Mouse (Mus musculus) liver, embryonic 12.5 days (tissue): Measurements from ENCODE around the gene Dennd6a. TPM values are rescaled to one million over a fixed set of nuclear protein-coding genes. Genes with fewer than 3 reads are reported as not detected.
A peak's percentile ranks its signal among the peaks of the same experiment; 100 is the strongest.
"Not testable (repeated sequence)": the region's sequence is repeated elsewhere in the genome, so short reads cannot be mapped to it uniquely, and the experiment has no call there.

Experiments
- ATAC-seq: fragments of 200-750 bp; cut with Nextera tagmentation; 2 replicates; pipeline ENCODE4 v1.8.0; 2017; ENCODE audit warnings: moderate number of reproducible peaks, mild to moderate bottlenecking, moderate library complexity
- H3K27ac ChIP-seq: fragments of 300-500 bp; sonication (generic); 2 replicates; pipeline ENCODE4 v1.5.1; 2016; ENCODE audit warnings: mild to moderate bottlenecking
- H3K27me3 ChIP-seq: fragments of 300-500 bp; sonication (generic); replicated peaks from 2 replicates; pipeline ENCODE4 v1.6.1; 2016; ENCODE audit warnings: mild to moderate bottlenecking, moderate library complexity
- H3K36me3 ChIP-seq: fragments of 300-500 bp; sonication (generic); 2 replicates; pipeline ENCODE4 v1.6.1; 2016; ENCODE audit warnings: mild to moderate bottlenecking, moderate library complexity
- H3K4me1 ChIP-seq: fragments of 300-500 bp; sonication (generic); 2 replicates; pipeline ENCODE4 v1.6.1; 2016
- H3K4me2 ChIP-seq: fragments of 300-500 bp; sonication (generic); 2 replicates; pipeline ENCODE4 v1.6.1; 2016; ENCODE audit warnings: mild to moderate bottlenecking, moderate library complexity
- H3K4me3 ChIP-seq: fragments of 300-500 bp; sonication (generic); 2 replicates; pipeline ENCODE4 v1.5.1; 2016; ENCODE audit warnings: mild to moderate bottlenecking, moderate library complexity
- H3K9ac ChIP-seq: fragments of 300-500 bp; sonication (generic); 2 replicates; pipeline ENCODE4 v1.6.1; 2016; ENCODE audit warnings: mild to moderate bottlenecking, moderate library complexity
- H3K9me3 ChIP-seq: fragments of 300-500 bp; sonication (generic); replicated peaks from 2 replicates; pipeline ENCODE4 v1.6.1; 2016; ENCODE audit warnings: mild to moderate bottlenecking, moderate library complexity
- WGBS: fragments of 180-500 bp; shearing (Covaris S2); methylation state at CpG from one replicate; pipeline ENCODE4 v1.1.7; 2016; ENCODE audit not compliant: insufficient replicate concordance; 5-methylcytosine and 5-hydroxymethylcytosine counted together
- polyA plus RNA-seq: library from polyadenylated mRNA; unstranded; fragments of >200 nt; fragmentation: Nextera tagmentation; extraction: Ambion mirVana; gene quantifications from 2 replicates; pipeline ENCODE4 v1.2.1, GENCODE M21; 2016

Gene Dennd6a
- polyA plus RNA-seq, 1 experiment from 2014 or later = 19.3 TPM

DNA sequence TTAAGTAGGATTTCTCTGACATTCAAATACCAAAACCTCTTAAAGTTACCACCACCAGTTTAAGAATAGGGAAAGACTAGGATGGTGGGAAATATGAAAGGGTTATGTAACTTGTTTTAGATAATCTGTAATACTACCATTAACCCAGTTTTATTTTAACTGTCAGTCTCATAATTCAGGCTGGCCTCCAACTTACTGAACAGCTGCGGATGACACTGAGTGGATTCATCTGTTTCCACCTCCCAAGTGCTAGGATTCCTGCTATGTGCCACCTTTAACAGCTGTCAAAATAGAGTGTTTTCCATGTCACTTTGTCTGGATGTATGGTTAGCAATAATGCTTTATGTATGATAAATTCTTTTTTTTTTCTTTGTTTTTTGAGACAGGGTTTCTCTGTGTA lies 86.6 kb downstream of the Dennd6a start:
- no peak overlapping the region for H3K4me3 ChIP-seq
- no peak for ATAC-seq
- no peak overlapping the region for H3K27ac ChIP-seq
- 91% methylated on average over 1 of the region's 1 CpGs for WGBS
- H3K36me3 ChIP-seq = peaks cover 70% of the 10 kb centered on the region
- H3K27me3 ChIP-seq = no peaks in the 10 kb centered on the region
- no peak overlapping the region for H3K4me2 ChIP-seq
- H3K9me3 ChIP-seq = no peaks in the 10 kb centered on the region
- no peak overlapping the region for H3K9ac ChIP-seq
- peaks cover 11% of the 10 kb centered on the region for H3K4me1 ChIP-seq

DNA sequence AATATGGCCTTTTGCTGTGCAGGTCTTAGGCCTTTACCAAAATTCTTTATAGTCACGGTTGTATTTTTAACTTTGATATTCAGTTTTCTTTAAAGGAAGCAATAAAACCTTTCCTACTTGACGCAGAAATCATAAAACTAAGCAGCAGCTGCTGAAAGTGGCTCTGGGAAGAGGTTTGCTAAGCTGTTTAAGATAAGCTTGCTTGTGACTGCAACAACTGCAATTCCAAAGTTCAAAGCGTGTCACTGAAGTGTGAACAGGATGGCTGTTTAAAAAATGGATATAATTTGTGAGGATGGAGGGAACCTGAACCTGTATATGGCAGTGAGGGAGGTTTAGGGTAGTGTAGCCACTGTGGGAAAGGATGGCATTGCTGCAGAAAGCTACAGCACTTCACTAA lies 88.4 kb downstream of the Dennd6a start:
- H3K4me3 ChIP-seq = no peak overlapping the region
- 79% methylated on average over 3 of the region's 3 CpGs for WGBS
- H3K27me3 ChIP-seq = no peaks in the 10 kb centered on the region
- no peaks in the 10 kb centered on the region for H3K9me3 ChIP-seq
- no peak for ATAC-seq
- H3K4me2 ChIP-seq = no peak overlapping the region
- H3K4me1 ChIP-seq = peaks cover 25% of the 10 kb centered on the region
- no peak overlapping the region for H3K9ac ChIP-seq
- peaks cover 71% of the 10 kb centered on the region for H3K36me3 ChIP-seq
- H3K27ac ChIP-seq = peak overlapping the region; percentile 45; the same call in 1 of the 2 replicates

DNA sequence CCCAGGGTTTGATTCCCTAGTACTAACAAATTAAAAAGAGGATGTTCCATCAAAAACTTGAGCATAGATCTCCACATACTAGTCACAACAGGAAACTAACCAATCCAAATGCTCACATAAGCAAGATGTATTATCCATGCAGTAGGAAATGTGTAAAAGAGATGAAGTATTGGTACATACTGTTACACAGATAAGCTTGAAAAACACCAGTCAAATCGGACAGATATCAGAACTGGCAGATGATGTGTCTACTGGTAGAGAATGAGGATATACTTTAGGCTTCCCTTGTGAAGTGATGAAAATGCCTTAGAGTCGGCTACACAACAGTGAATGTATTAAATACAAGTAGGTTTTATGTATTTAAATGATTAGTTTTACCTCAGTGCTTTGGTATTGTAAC lies 88.8 kb downstream of the Dennd6a start:
- peaks cover 67% of the 10 kb centered on the region for H3K36me3 ChIP-seq
- peak; percentile 52; the same call in 1 of the 2 replicates for ATAC-seq

DNA sequence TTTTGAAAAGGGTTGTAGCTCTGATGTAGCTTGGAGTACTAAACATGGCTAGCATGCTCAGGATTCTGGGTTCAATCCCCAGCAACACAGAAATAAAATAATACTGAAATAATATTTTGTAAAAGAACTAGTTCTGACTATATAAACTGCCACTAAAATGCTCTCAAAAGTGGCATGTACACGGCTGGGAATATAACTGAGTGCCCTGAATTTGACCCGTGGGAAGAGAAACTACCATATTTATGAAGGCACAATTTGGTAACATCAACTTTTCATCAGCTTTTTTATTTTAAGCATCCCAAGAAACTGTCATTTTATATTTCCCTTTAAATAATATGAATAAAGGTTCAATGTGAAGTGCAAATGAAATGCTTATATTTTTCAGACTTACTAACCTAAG lies 90.2 kb downstream of the Dennd6a start:
- no peaks in the 10 kb centered on the region for H3K9me3 ChIP-seq
- peaks cover 56% of the 10 kb centered on the region for H3K36me3 ChIP-seq
- no peak overlapping the region for H3K9ac ChIP-seq
- H3K4me2 ChIP-seq = no peak overlapping the region
- no peak overlapping the region for H3K4me3 ChIP-seq
- 78% methylated on average over 2 of the region's 2 CpGs for WGBS
- H3K27me3 ChIP-seq = no peaks in the 10 kb centered on the region
- no peak for ATAC-seq
- no peak overlapping the region for H3K27ac ChIP-seq
- H3K4me1 ChIP-seq = peaks cover 35% of the 10 kb centered on the region

More for the DNA sequence above, 88.8 kb downstream of the Dennd6a start:
- no peak overlapping the region for H3K4me2 ChIP-seq
- peak overlapping the region; percentile 45; the same call in 1 of the 2 replicates for H3K27ac ChIP-seq
- no peaks in the 10 kb centered on the region for H3K27me3 ChIP-seq
- H3K9me3 ChIP-seq = no peaks in the 10 kb centered on the region
- no peak overlapping the region for H3K4me3 ChIP-seq
- WGBS = 45% methylated on average over 2 of the region's 2 CpGs
- H3K4me1 ChIP-seq = peaks cover 30% of the 10 kb centered on the region
- no peak overlapping the region for H3K9ac ChIP-seq

DNA sequence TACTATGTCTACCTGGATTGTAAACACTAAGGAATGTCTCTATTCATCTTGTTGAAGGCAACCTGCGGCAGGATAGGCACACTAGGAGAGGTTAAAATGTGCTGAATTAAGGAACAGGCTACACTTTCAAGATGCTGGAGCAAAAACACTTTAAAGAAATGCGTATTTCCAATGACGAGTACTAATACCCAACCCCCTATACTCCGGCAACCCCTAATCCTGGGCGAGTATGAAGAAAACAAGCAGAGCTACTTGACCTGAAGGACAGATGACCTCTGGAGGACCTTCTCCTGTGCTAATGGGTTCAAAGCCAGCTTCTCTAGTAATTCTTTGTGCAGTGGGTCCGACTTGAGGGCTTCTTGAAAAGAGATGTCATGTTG lies 94.3 kb downstream of the Dennd6a start:
- 8% methylated on average over 6 of the region's 6 CpGs for WGBS
- Histone ChIP-seq H3K36me3 (peaks cover 31% of the 10 kb centered on the region), H3K4me1 (peaks cover 50% of the 10 kb centered on the region), H3K27ac (peak overlapping the region; percentile 88), H3K9ac (peak overlapping the region; percentile 94), H3K4me3 (peak overlapping the region; percentile 97), H3K9me3 (no peaks in the 10 kb centered on the region), H3K27me3 (no peaks in the 10 kb centered on the region), H3K4me2 (peak overlapping the region; percentile 84)
- ATAC-seq = no peak

DNA sequence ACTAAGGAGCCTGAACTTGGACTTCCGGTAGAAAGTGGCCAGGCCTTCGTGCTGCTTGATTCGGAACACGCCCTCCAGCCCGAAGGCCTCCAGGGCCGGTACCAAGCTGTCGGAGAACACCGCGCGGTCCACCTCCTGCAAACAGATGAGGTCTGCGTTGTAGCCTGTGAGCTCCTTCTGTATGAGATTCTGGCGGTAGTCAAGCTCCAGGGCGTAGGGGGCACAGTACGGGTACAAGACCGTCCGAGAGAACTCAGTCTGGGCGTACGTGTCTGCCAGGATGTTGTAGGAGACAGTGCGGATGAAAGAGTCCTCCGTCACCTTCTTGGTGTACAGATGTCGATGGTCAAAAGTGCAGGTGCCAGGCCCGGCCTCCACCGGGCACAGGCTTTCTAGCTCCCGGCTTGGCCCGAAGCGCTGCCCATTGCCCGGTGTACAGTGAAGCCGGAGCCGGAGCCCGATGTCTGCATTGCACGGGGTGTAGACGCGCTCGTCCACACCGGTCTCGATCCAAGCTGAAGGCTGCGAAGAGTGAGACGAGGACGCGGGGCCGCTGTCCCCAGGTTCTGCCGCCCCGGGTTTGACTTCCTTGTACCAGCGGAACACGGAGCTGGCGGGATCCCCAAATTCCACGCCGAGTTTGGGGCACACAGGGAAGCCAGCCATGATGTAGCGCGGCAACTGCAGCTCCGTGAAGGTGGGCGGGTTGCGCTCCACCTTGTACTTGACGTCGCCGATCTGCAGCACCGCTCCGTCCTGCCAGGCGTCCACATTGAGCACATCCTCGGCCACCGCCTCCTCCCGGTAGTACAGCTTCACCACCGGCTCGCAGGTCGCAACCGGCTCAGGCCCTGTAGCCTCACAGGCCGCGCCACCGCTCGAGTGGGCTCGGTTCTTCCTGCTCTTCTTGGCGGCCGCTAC lies 95.0 kb downstream of the Dennd6a start:
- H3K4me2 ChIP-seq = peak overlapping the region; percentile 84
- H3K4me1 ChIP-seq = peaks cover 50% of the 10 kb centered on the region
- H3K9ac ChIP-seq = peak overlapping the region; percentile 94
- H3K4me3 ChIP-seq = peak overlapping the region; percentile 97
- H3K9me3 ChIP-seq = no peaks in the 10 kb centered on the region
- peaks cover 28% of the 10 kb centered on the region for H3K36me3 ChIP-seq
- ATAC-seq = peak; percentile 62
- WGBS = 1% methylated on average over 73 of the region's 73 CpGs
- no peaks in the 10 kb centered on the region for H3K27me3 ChIP-seq
- peak overlapping the region; percentile 88 for H3K27ac ChIP-seq

DNA sequence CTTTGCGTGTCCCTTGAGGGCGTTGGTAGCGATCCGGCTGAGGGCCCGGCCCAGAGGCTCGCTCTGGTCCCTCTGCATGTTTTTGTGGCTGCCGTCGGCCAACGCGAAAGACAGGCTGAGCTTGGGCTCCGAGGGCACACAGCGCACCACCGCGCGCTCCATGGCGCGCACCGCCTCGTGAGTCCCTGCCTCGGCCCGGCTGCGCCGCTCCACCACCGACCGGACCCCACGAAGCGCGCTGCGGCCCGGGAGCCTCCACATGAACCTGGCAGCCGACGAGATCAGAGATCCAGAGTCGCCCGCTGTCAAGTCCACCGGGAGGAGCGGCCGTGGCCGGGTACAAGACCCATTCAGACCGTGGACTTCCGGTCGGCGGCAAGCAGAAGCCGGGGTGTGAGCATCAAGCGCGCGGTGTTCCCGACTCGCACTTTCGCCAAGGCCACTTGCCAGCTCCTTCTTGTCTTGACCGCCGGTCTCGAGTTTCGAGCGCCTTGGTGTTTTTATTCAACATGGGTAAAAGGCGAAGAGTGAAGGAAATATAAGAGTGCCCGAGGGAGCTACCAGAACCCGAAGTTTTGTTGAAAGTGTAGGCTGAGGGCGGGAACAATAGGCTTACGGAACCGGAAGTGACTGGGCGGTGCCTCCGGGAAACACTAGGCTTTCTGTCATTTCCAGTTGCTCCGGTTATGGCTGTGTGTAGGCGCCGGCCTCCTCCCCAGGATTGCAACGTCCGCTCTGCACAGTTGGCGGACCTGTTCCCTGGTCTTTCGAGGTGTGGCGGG lies 95.8 kb downstream of the Dennd6a start, which contains the start of gene Pde12:
Gene Pde12, minus strand, starts transcription at position 592 of the 782 bp plus-strand sequence.
- H3K27ac ChIP-seq = peak within 1 kb of the TSS; percentile 88
- H3K4me1 ChIP-seq = peaks cover 59% of the 10 kb centered on the region
- peak; percentile 85 for ATAC-seq
- peak within 1 kb of the TSS; percentile 84 for H3K4me2 ChIP-seq
- no peaks in the 10 kb centered on the region for H3K27me3 ChIP-seq
- no peaks in the 10 kb centered on the region for H3K9me3 ChIP-seq
- H3K4me3 ChIP-seq = peak within 1 kb of the TSS; percentile 97
- H3K36me3 ChIP-seq = peaks cover 22% of the 10 kb centered on the region
- H3K9ac ChIP-seq = peak within 1 kb of the TSS; percentile 94
- WGBS = under 1% methylated on average over 70 of the region's 70 CpGs

DNA sequence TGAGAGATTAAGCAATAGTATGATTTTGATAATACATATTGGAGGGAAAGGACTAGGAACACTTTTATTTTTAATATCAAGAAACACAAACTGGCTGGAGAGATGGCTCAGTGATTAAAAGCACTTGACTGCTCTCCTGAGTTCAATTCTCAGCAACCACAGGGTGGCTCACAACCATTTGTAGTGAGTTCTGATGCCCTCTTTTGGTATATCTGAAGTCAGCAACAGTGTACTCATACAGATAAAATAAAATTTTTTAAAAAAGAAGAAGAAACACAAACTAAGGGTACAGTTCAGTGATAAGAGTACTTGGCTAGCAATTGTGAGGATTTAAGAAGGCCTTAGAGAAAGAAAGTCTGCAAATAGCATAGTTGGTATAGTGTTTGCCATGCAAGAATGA lies 97.3 kb downstream of the Dennd6a start:
- H3K9me3 ChIP-seq = no peaks in the 10 kb centered on the region
- no peak for ATAC-seq
- H3K27me3 ChIP-seq = no peaks in the 10 kb centered on the region
- H3K36me3 ChIP-seq = peaks cover 9% of the 10 kb centered on the region
- H3K4me1 ChIP-seq = peaks cover 71% of the 10 kb centered on the region
- H3K27ac ChIP-seq = peak overlapping the region; percentile 39; the same call in 1 of the 2 replicates
- peak overlapping the region; percentile 84 for H3K4me2 ChIP-seq
- no peak overlapping the region for H3K9ac ChIP-seq
- peak overlapping the region; percentile 97; the same call in 1 of the 2 replicates for H3K4me3 ChIP-seq

DNA sequence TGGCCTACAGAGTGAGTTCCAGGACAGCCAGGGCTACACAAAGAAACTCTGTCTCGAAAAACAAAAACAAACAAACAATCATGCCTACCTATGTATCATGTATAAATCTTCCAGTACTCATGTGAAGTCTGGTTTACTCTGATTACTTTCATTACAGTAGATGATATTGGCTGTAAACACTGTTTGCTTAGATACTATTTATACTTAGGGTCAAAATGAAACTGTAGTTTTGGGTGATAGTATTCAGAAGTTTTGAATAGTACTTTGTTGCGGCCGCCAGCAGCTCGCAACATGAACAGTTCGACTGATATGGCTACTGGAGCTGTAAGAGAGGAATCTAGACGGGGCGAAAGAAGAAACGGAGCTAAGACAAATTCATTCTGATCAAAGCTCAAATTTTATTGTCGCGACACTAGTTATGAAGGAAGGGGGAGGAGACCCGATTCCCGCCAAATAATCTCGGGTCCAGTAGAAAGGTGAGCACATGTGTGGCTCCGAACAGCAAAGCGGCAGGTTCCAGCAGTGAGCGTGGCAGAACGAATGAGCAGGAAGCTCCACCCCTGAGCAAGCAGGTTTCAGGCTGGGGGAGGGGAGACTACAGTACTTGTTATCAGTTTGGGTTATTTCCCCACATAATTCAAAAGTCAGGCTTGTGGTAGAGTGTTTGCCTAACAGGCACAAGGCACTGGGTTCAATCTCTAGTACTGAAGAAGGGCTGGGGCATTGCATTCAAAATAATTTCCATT lies 98.4 kb downstream of the Dennd6a start:
- not testable (repeated sequence) for H3K36me3 ChIP-seq, H3K27ac ChIP-seq, H3K27me3 ChIP-seq, H3K9me3 ChIP-seq, ATAC-seq
- H3K4me1 ChIP-seq = peaks cover 64% of the 10 kb centered on the region
- H3K9ac ChIP-seq = peak overlapping the region; percentile 49; the same call in 1 of the 2 replicates
- H3K4me2 ChIP-seq = peak overlapping the region; percentile 84
- WGBS = 40% methylated on average over 17 of the region's 17 CpGs
- H3K4me3 ChIP-seq = peak overlapping the region; percentile 34

DNA sequence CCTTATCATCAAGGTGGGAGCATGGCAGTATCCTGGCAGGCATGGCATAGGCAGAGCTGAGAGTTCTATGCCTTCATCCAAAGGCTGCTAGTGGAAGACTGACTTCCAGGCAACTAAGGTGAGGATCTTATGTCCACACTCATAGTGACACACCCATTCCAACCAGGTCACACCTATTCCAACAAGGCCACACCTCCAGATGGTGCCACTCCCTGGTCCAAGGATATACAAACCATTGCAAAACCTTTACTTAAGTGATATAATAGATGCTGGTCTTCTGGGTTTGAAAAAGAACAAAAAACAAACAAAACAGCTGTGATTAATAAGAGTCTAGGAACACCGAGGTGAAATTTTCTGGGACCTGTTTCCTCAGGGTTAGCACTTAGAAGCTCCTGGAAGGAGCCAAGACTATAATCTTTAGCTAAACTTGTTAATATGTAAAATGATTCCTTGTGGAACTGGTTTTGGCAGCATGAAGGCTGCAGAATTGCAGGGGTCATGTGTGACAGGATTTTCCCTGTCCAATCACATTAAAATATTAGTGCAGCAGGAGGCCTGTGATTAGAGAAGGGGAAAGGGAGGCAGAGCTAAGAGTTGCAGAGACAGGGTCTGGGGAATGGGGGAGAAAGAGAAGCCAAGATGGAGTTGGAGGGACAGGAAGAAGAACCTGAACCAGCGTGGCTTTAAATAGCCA lies 101.0 kb downstream of the Dennd6a start:
- H3K9ac ChIP-seq, H3K4me2 ChIP-seq, ATAC-seq, H3K27ac ChIP-seq, H3K9me3 ChIP-seq, H3K4me3 ChIP-seq, H3K36me3 ChIP-seq, H3K27me3 ChIP-seq: not testable (repeated sequence)
- 93% methylated on average over 2 of the region's 2 CpGs for WGBS
- H3K4me1 ChIP-seq = peaks cover 53% of the 10 kb centered on the region

DNA sequence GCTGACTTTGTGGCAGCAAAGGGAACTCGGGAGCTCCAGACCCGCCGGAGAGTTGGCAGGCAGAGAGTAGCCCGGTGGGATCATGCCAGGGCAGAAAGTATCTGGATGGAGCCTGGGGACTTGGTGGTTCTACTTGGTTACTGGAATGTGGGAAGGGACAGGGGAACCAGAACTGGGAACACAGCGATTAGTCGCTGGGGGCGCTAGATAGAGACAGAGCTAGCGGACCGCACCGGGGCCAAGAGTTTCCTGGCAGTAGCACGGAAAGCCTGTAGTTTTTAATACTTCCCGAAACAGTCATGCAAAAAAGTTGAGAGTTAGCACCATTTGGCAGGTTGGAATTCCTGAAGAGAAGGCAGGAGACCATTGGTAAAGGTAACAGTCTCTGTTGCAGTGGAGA lies 101.7 kb downstream of the Dennd6a start:
- peak overlapping the region; percentile 66 for H3K4me2 ChIP-seq

More for the DNA sequence above, 101.7 kb downstream of the Dennd6a start:
- peak; percentile 81 for ATAC-seq
- no peaks in the 10 kb centered on the region for H3K9me3 ChIP-seq
- H3K36me3 ChIP-seq = no peaks in the 10 kb centered on the region
- WGBS = 15% methylated on average over 12 of the region's 12 CpGs
- H3K4me3 ChIP-seq = peak overlapping the region; percentile 31
- H3K4me1 ChIP-seq = peaks cover 51% of the 10 kb centered on the region
- peak overlapping the region; percentile 36 for H3K9ac ChIP-seq
- no peaks in the 10 kb centered on the region for H3K27me3 ChIP-seq
- no peak overlapping the region for H3K27ac ChIP-seq
